Mouse (Mus musculus) forelimb bud, embryonic 11.5 days (tissue): ENCODE data around the gene Catsper4.

ENCODE experiments used
- DNase-seq: peaks from one replicate; pipeline ENCODE4 v3.0.0-alpha.2; 2012; ENCODE audit warnings: low read depth, low spot score

The Catsper4 gene

GRCm38 (mm10) chr4:134181825-134182224 lies 45.4 kb downstream of the Catsper4 start:
- no peak for DNase-seq

- DNase-seq, result no peak
Observed at GRCm38 (mm10) chr4:134181112-134181511, 46.1 kb downstream of the Catsper4 start.

DNA sequence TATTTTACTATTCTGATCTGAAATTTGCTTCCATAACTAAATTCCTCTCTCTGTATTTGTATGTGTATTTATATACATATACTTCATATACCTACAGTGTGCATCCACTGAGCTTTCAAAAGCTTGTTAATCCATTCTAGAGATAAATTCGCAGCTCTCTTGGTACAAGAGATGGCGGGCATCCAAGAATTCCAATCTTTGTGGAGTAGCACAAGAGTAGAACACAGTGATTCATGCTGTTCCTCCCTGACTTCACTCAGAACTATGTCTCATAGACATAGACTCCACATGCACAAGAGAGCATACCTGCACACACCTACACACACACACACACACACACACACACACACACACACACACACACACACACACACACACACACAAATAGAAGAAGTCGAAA lies 54.8 kb downstream of the Catsper4 start:
- no peak for DNase-seq

DNA sequence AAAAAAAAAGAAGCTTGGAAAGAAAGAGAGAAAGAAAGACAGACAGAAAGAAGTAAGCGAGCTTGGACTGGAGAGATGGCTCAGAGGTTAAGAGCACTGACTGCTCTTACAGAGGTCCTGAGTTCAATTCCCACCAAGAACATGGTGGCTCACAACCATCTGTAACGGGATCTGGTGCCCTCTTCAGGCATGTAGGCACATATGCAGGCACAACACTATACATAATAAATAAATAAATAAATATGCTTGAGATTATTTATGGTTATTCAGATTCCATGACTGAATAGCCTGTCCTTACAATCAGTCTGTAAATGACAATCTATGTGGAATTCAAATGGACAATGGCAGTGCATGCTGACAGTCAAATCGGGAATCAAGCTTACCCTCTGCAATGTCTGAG lies 60.3 kb downstream of the Catsper4 start:
- no peak for DNase-seq

- DNase-seq, result no peak
Observed at GRCm38 (mm10) chr4:134165548-134166465, 61.4 kb downstream of the Catsper4 start.

GRCm38 (mm10) chr4:134165024-134165423 lies 62.2 kb downstream of the Catsper4 start:
- no peak for DNase-seq

DNA sequence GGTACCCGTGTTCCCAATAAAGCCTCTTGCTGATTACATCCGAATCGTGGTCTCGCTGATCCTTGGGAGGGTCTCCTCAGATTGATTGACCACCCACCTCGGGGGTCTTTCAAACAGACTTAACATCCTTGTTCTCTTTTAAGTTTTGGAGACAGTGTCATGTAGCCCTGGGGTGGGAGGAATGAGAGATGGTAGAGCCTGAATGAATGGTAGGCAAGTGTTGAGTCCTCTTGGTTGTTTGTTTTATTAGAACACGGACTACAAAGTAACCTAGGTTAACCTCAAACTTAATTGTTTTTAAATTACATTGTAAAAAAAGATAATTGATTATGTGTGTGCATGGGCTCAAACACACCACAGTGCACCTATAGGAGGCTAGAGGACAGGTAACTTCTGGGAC lies 62.6 kb downstream of the Catsper4 start:
- no peak for DNase-seq
